Mouse (Mus musculus): ENCODE measurements at regions not wholly inside any gene's neighbourhood (a gene's known extent, or its start where the extent isn't known, plus 50 kb on each side); places are given as distances from the start of the nearest gene placed in this dataset.

GRCm38 (mm10) chr9:63862427-63862826 lies 104.6 kb upstream of the Smad3 start:
- H3K4me1 ChIP-seq (ENCODE audit: control insufficient read depth, insufficient read depth, low read length), result no peaks in the 10 kb centered on the region
- no peak overlapping the region for H3K4me3 ChIP-seq (replicated peaks; ENCODE audit: control insufficient read depth, low read depth, low read length)
- WGBS, result 37% methylated on average over 6 of the region's 6 CpGs
- H3K27ac ChIP-seq (ENCODE audit: control insufficient read depth, insufficient read depth, low read depth, low read length, poor library complexity), result no peak overlapping the region
- TF ChIP-seq POLR2A (IDR thresholded peaks at IDR 0.05; ENCODE audit: borderline replicate concordance, control insufficient read depth, low read depth, low read length) (no peak), CTCF (IDR thresholded peaks at IDR 0.05; ENCODE audit: control insufficient read depth, insufficient read depth, low read length) (no peak)

- Histone ChIP-seq H3K4me3 (replicated peaks; ENCODE audit: control insufficient read depth, low read depth, low read length) (no peak overlapping the region), H3K27ac (ENCODE audit: control insufficient read depth, insufficient read depth, low read depth, low read length, poor library complexity) (no peak overlapping the region), H3K4me1 (ENCODE audit: control insufficient read depth, insufficient read depth, low read length) (no peaks in the 10 kb centered on the region)
- WGBS, result 81% methylated on average over 4 of the region's 4 CpGs
- no peak for TF ChIP-seq POLR2A (IDR thresholded peaks at IDR 0.05; ENCODE audit: borderline replicate concordance, control insufficient read depth, low read depth, low read length)
- no peak for TF ChIP-seq CTCF (IDR thresholded peaks at IDR 0.05; ENCODE audit: control insufficient read depth, insufficient read depth, low read length)
Observed at GRCm38 (mm10) chr9:63861418-63861817, 103.6 kb upstream of the Smad3 start.

DNA sequence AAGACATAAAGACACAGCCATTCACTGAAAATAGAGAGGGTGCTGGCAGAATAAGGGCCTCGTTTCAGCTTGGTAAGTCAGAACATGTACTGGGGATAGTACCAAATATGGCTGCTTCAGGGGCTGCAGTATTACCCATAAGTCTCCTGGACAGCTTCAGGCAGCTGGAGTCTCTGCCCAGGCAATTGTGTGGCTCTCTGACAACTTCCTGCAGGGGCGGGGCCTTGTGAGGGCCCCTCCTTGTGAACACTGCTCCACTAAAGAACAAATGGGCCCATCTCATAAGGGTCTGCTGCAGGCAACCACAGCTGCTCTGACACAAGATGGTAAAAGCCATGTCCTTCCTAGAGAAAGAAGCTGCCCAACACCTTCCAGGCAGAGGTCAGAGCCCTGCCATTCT lies 102.4 kb upstream of the Smad3 start:
- Histone ChIP-seq H3K4me3 (replicated peaks; ENCODE audit: control insufficient read depth, low read depth, low read length) (no peak overlapping the region), H3K27ac (ENCODE audit: control insufficient read depth, insufficient read depth, low read depth, low read length, poor library complexity) (no peak overlapping the region), H3K4me1 (ENCODE audit: control insufficient read depth, insufficient read depth, low read length) (no peaks in the 10 kb centered on the region)
- TF ChIP-seq CTCF (IDR thresholded peaks at IDR 0.05; ENCODE audit: control insufficient read depth, insufficient read depth, low read length) (no peak), POLR2A (IDR thresholded peaks at IDR 0.05; ENCODE audit: borderline replicate concordance, control insufficient read depth, low read depth, low read length) (no peak)
- WGBS, result 72% methylated on average over 2 of the region's 2 CpGs

DNA sequence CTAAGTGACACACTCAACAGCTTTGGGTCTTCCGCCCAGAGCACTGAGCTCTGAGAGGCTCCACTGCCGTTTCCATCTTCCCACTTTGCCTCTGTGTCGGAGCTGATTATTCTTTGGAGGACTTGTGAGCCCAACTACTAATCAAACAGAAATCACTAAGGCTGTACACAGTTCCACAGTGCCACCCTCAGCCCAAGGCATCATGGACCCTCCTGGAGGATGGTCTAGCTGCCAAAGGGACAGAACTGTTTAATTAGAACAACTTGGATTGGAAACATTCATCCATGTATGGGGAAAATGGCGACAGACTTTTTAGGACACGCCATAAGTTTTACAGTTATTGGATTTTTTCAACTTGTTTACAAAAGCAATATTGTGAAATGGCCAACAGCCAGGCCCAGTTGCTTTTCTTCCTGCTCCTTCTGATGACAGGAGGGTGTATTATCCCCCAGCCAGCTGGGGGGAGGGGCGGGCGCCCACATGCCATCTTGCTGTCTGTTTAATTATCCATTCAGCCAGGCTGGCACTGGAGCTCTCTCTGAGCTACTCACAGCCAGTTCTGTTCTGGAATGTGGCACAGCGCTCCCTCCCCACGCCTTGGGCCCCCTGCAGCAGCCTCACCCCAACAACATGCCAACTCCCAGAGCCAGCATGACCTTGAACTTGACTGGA lies 98.4 kb upstream of the Smad3 start:
- Histone ChIP-seq H3K4me1 (ENCODE audit: control insufficient read depth, insufficient read depth, low read length) (no peaks in the 10 kb centered on the region), H3K4me3 (replicated peaks; ENCODE audit: control insufficient read depth, low read depth, low read length) (no peak overlapping the region), H3K27ac (ENCODE audit: control insufficient read depth, insufficient read depth, low read depth, low read length, poor library complexity) (no peak overlapping the region)
- no peak for TF ChIP-seq CTCF (IDR thresholded peaks at IDR 0.05; ENCODE audit: control insufficient read depth, insufficient read depth, low read length)
- TF ChIP-seq POLR2A (IDR thresholded peaks at IDR 0.05; ENCODE audit: borderline replicate concordance, control insufficient read depth, low read depth, low read length), result no peak
- WGBS, result 76% methylated on average over 9 of the region's 9 CpGs

- no peak for TF ChIP-seq CTCF (IDR thresholded peaks at IDR 0.05; ENCODE audit: control insufficient read depth, insufficient read depth, low read length)
- TF ChIP-seq POLR2A (IDR thresholded peaks at IDR 0.05; ENCODE audit: borderline replicate concordance, control insufficient read depth, low read depth, low read length), result no peak
- Histone ChIP-seq H3K27ac (ENCODE audit: control insufficient read depth, insufficient read depth, low read depth, low read length, poor library complexity) (no peak overlapping the region), H3K4me3 (replicated peaks; ENCODE audit: control insufficient read depth, low read depth, low read length) (no peak overlapping the region), H3K4me1 (ENCODE audit: control insufficient read depth, insufficient read depth, low read length) (peaks cover 4% of the 10 kb centered on the region)
- 66% methylated on average over 12 of the region's 12 CpGs for WGBS
Observed at GRCm38 (mm10) chr9:63851809-63852208, 94.0 kb upstream of the Smad3 start.

GRCm38 (mm10) chr9:63850316-63850693 lies 92.5 kb upstream of the Smad3 start:
- H3K4me3 ChIP-seq (replicated peaks; ENCODE audit: control insufficient read depth, low read depth, low read length), result no peak overlapping the region
- H3K4me1 ChIP-seq (ENCODE audit: control insufficient read depth, insufficient read depth, low read length), result peaks cover 4% of the 10 kb centered on the region
- WGBS, result 21% methylated on average over 2 of the region's 2 CpGs
- no peak overlapping the region for H3K27ac ChIP-seq (ENCODE audit: control insufficient read depth, insufficient read depth, low read depth, low read length, poor library complexity)
- TF ChIP-seq CTCF (IDR thresholded peaks at IDR 0.05; ENCODE audit: control insufficient read depth, insufficient read depth, low read length), result no peak
- no peak for TF ChIP-seq POLR2A (IDR thresholded peaks at IDR 0.05; ENCODE audit: borderline replicate concordance, control insufficient read depth, low read depth, low read length)

DNA sequence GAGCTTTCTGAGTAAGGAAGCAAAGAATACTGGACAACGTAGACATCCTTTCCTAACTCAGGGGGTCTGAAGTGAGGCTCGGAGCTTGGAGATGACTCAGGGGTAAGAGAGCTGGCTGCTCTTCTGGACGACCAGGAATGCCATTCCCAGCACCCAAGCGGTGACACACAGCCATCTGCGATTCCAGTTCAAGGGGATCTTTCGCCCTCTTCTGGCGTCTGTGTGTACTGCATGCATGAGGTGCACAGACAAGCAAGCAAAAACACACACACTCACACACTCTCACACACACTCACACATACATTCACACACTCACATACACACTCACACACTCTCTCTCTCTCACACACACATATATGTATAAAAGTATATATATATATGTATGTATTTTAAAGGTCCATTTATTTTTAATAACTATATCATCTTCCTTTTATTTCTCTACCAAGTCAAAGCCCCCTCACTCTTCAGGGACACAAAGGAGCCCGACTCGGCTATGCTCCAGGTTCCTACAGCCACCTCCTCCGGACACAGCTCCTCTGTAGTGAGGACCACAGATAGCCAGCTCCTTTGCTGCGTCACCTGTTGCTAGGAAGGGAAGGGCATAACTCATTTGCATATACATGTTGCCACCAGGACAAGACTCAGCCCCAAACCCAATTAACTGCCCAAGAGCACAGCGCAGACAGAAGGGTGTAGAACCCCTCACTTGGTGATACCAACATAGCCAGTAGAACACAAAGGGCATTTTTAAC lies 91.9 kb upstream of the Smad3 start:
- 88% methylated on average over 12 of the region's 12 CpGs for WGBS
- TF ChIP-seq CTCF (IDR thresholded peaks at IDR 0.05; ENCODE audit: control insufficient read depth, insufficient read depth, low read length) (peak; percentile 38; the same call in 1 of the 2 replicates), POLR2A (IDR thresholded peaks at IDR 0.05; ENCODE audit: borderline replicate concordance, control insufficient read depth, low read depth, low read length) (no peak)
- H3K27ac ChIP-seq (ENCODE audit: control insufficient read depth, insufficient read depth, low read depth, low read length, poor library complexity), result no peak overlapping the region
- no peak overlapping the region for H3K4me3 ChIP-seq (replicated peaks; ENCODE audit: control insufficient read depth, low read depth, low read length)
- peaks cover 4% of the 10 kb centered on the region for H3K4me1 ChIP-seq (ENCODE audit: control insufficient read depth, insufficient read depth, low read length)

DNA sequence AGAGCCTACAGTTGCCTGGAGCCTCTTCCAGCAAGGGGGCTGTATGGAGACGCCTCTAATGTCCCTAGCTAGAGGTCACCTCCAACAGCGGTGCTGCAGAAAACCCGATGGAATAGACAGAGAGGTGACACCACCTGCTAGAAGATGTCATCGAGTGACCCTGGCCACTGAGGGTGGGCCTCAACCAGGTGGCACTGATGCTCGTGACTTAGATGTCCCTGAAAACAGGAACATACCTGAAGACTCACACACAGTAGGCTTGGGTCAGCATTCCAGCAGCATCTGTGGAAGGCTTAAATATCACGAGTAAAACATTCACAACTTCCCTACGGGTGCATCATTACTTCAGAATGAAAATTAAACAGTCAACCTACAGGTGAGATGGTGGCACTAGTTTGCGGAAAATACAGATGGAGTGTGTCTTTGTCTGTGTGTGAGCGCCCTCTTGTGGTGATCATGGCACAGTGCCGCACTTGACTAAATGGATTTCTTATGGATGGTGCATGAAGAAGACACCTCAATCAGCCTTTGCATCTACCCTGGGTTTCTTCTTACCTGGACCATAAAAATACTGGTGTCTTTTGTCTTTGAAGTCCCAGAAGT lies 86.2 kb upstream of the Smad3 start:
- WGBS, result 27% methylated on average over 10 of the region's 10 CpGs
- TF ChIP-seq POLR2A (IDR thresholded peaks at IDR 0.05; ENCODE audit: borderline replicate concordance, control insufficient read depth, low read depth, low read length), result no peak
- TF ChIP-seq CTCF (IDR thresholded peaks at IDR 0.05; ENCODE audit: control insufficient read depth, insufficient read depth, low read length), result peak; percentile 95
- H3K27ac ChIP-seq (ENCODE audit: control insufficient read depth, insufficient read depth, low read depth, low read length, poor library complexity), result no peak overlapping the region
- no peak overlapping the region for H3K4me3 ChIP-seq (replicated peaks; ENCODE audit: control insufficient read depth, low read depth, low read length)
- no peaks in the 10 kb centered on the region for H3K4me1 ChIP-seq (ENCODE audit: control insufficient read depth, insufficient read depth, low read length)
